Mouse (Mus musculus) gastrocnemius, postnatal 36 days (tissue): ENCODE measurements around the gene Hsd17b7. TPM values are rescaled to one million over a fixed set of nuclear protein-coding genes. Genes with fewer than 3 reads are reported as not detected.
"Not testable (repeated sequence)": the region's sequence is repeated elsewhere in the genome, so short reads cannot be mapped to it uniquely, and the experiment has no call there.

Source experiments
- DNase-seq, 2 experiments: peaks; one replicate each; pipeline ENCODE4 v3.0.0; 2022
- intact Hi-C: fragments of 180-260 bp; cut with DNase I; formaldehyde crosslinking; loops from one replicate; pipeline ENCODE4 v1.15.1; 2025
- long read RNA-seq, 2 experiments: library from polyadenylated mRNA; stranded (forward); transcript quantifications; one replicate each; pipeline ENCODE4 v2.0.0; 2021
- total RNA-seq, 2 experiments: library from RNA; stranded (reverse); gene quantifications; 2 replicates each; pipeline ENCODE4 v1.2.3; 2021

Gene Hsd17b7
- 1 to 10 TPM; 2.9 to 4.1 TPM for total RNA-seq
- long read RNA-seq, experiment 1, full-length matches to known transcripts = 2 of 3 reads
- long read RNA-seq, experiment 1, partial matches to known transcripts = 0 of 3 reads
- long read RNA-seq, experiment 1, other reads (novel, unspliced or antisense) = 1 of 3 reads
- long read RNA-seq, experiment 2, full-length matches to known transcripts = 1 of 1 reads
- long read RNA-seq, experiment 2, partial matches to known transcripts = 0 of 1 reads
- long read RNA-seq, experiment 2, other reads (novel, unspliced or antisense) = 0 of 1 reads

GRCm38 (mm10) chr1:169968792-169969515, at the start of gene Hsd17b7:
Gene Hsd17b7, minus strand, starts transcription at chr1:169969241.
- peak; percentile 95 to 98 for DNase-seq

DNA sequence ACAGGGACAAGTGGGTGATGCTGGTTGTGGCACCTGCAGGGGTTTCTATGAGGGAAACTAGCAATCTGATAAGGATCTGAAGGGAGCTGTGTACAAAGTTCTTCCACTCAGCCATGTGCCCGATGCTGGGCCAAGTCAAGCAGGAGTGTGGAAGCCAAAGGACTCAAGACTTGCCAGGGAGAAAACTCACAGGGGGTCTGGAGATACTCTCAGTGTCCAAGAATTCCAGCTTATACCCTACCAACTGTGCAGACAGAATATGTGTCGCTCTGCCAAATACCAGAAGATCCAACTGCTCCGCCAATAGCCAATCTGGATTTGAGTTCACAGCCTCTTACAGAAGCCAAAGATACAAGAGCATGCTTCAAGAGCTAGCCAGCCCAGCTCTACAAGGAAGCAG, 45.7 kb upstream of the Hsd17b7 start:
- intact Hi-C loops = no loop called here
- no peak for DNase-seq

More at GRCm38 (mm10) chr1:169968792-169969515, at the start of gene Hsd17b7:
- intact Hi-C loops = loop anchor here (5.0 kb wide), 1 partner anchor 168 kb away; no protein-coding TSS in a partner anchor

GRCm38 (mm10) chr1:170010716-170011505, 41.9 kb upstream of the Hsd17b7 start:
- intact Hi-C loops = no loop called here
- peak; percentile 24 to 39 for DNase-seq

GRCm38 (mm10) chr1:170009296-170009695, 40.3 kb upstream of the Hsd17b7 start:
- intact Hi-C loops = no loop called here

GRCm38 (mm10) chr1:170008432-170009220, 39.6 kb upstream of the Hsd17b7 start:
- intact Hi-C loops = no loop called here
- no peak for DNase-seq

More at GRCm38 (mm10) chr1:170009296-170009695, 40.3 kb upstream of the Hsd17b7 start:
- no peak for DNase-seq

- intact Hi-C loops = no loop called here
- peak; percentile 20 to 27 for DNase-seq
Observed at GRCm38 (mm10) chr1:170006516-170006915, 37.5 kb upstream of the Hsd17b7 start.

GRCm38 (mm10) chr1:170005297-170005696, 36.3 kb upstream of the Hsd17b7 start:
- intact Hi-C loops = no loop called here
- no peak for DNase-seq

DNA sequence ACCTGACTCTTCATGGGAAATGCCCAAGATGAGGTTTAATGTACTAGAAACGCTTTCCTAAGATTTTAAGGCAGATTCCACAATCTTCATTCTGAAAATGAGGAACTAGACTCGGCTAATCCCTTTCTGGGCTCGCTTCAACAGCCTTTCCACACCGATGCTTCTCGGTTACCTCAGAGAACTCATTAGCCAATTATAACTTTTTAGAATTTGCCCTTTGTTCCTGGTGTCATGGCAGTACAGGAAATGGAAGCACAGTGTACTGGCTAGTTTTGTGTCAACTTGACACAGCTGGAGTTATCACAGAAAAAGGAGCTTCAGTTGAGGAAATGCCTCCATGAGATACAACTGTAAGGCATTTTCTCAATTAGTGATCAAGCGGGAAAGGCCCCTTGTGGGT, 24.9 kb upstream of the Hsd17b7 start:
- intact Hi-C loops, DNase-seq: not testable (repeated sequence)

- DNase-seq = no peak
- intact Hi-C loops = no loop called here
Observed at GRCm38 (mm10) chr1:169986166-169986565, 17.1 kb upstream of the Hsd17b7 start.

GRCm38 (mm10) chr1:169977621-169978020, 8.6 kb upstream of the Hsd17b7 start:
- intact Hi-C loops = no loop called here
- no peak for DNase-seq

DNA sequence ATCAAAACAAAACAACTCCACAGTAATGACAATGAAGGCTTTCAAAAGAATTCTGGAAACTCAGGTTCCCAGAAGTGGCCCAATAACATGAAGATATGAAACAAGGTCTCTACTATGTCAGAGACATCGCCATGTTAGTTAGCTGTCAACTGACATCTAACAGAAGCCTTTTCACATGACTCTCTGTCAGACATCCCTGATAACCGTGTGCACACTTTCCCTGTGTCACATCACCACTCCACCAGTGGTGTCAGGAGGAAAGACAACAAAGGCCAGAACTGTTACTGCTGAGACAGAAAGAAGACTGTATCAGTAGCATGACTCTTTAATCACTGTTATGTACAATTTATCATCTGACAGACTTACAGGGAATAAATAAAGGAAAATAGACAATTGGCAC, 3.0 kb upstream of the Hsd17b7 start:
- intact Hi-C loops = no loop called here
- DNase-seq = no peak

GRCm38 (mm10) chr1:169970936-169971335, 1.9 kb upstream of the Hsd17b7 start:
- no peak for DNase-seq
- intact Hi-C loops = no loop called here

GRCm38 (mm10) chr1:169969516-169969886, 460 bp upstream of the Hsd17b7 start:
- intact Hi-C loops = loop anchor here (5.0 kb wide), 1 partner anchor 168 kb away; no protein-coding TSS in a partner anchor

DNA sequence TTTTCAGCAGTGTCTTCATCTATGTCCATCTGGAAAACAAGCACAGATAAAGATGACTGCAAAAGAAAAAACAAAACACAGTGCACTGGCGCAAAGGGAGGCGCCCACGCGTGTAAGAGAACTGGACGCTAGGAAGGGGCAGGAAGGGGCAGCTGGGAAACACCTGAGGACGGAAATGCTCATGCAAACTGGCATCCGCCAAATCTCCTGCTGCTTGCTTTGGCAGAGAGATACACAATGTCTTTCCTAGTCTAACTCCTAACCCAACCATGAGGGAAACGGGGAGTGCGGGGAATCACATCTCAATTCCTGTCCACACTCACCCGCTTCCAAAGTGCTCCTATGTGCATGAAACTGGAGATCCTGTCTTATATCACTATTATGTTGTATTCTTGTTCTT, 15.9 kb downstream of the Hsd17b7 start:
- intact Hi-C loops = no loop called here
- DNase-seq = no peak

More at GRCm38 (mm10) chr1:169969516-169969886, 460 bp upstream of the Hsd17b7 start:
- no peak for DNase-seq

DNA sequence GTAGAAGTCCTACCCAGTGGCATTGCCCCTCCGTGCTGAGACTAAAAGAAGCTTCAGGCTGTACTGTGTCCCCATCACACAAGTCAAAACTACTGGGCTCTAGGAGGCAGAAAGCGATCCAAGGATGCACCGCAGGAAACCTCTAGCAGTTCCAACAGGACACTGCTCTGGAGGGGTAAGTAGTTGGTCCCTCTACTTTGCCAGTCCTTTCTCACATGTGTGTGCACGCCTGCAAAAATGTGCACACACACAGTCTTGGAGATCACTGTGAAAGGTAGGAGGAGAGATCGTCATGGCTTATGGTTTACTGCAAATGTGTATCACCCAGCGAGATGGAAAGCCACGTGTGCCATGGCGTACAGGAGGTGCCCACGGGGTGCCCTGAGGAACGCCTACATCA, 16.4 kb downstream of the Hsd17b7 start:
- DNase-seq = no peak

DNA sequence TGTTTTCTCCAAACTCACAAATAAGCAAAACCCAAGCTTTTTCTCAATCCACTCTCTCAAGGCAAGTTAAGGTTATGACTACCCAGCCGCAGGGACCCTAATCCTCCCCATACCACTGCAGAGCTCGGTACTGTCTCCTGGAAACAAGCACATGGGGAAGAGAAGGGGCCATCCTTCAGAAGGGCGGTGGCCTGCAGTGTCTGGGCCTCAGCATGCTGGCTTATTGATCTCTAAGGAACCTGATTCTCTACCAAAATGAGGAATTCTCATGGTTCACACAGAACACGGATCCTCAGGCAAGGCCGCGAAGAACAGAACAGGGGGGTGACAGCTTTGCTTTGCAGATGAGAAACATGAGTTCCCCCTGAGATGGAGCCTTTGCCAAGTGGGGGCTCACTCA, 17.5 kb downstream of the Hsd17b7 start:
- intact Hi-C loops = no loop called here
- DNase-seq = no peak

More for the DNA sequence above, 16.4 kb downstream of the Hsd17b7 start:
- intact Hi-C loops = no loop called here

DNA sequence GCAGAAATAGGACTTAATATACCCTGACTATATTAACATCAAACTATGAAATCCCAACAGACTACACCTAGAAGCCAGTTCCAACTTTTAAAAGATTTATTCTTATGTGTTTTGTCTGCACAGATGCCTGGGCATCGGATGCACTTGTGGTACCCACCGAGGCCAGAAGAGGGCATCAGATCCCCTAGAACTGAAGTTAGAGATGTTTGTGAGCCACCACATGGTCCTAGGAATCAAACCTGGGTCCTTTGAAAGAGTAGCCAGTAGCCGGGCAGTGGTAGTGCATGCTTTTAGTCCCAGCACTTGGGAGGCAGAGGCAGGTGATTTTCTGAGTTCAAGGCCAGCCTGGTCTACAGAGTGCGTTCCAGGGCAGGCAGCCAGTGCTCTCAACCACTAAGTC, 18.4 kb downstream of the Hsd17b7 start:
- intact Hi-C loops = no loop called here
- DNase-seq = no peak

DNA sequence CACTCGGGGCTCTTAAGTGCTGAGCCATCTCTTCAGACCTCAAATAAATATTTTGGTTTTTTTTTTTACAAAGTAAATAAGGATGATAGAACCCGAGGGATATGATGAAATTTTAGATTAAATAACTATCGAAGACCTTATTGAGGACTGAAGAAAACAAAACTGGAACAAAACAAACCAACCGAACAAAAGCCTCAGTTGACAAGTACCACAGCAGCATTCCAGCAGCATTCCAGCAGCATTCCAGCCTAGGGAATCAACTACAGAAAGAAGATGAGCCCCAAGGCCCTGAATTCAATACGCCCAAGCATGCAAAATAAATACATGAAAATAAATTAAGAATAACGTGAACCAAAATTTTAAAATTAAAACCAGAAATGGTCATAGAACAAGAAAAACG, 19.1 kb downstream of the Hsd17b7 start:
- intact Hi-C loops = no loop called here
- DNase-seq = no peak

DNA sequence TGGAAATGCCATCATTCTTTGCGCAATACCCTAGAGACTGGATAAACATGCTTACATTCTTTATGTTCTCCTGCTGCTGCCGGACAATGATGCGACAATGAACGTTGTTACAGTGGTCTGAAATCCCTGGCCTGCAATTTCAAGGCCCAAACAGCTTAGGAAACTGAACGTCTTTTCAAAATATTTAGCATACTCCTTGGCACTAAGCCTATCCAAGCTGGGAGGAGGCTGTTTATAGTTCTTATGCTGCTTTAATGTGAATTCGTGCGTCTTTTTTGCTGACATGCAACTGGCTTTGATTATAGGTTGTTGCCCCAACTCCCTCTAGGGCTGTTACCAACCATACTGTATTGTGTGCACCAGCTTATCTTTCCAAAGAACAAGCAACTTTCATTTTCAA, 20.2 kb downstream of the Hsd17b7 start:
- intact Hi-C loops = no loop called here
- DNase-seq = no peak

- no peak for DNase-seq
- intact Hi-C loops = no loop called here
Observed at GRCm38 (mm10) chr1:169948280-169948679, 20.8 kb downstream of the Hsd17b7 start.
